Mouse (Mus musculus): ENCODE data around the gene Glt6d1.

DNA sequence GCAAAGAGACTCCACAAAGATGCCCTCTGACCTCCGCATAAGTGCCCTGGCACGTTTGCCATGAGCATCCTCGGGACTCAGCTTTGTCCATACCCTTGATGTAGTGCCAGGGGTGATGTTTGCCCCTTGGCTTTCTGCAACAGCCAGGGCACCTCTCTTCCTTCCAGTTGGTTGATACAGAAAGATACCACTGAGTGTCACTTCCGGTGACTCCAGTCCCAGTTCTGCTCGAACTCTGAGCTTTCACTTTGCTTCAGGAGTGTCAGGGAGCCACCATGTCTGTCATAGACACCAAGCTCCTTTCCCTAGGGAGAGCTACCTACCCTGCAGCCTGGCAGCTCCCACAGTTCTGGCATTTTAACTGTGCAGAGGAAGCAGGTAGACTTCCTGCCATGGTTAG, 38.4 kb upstream of the Glt6d1 start:
- no peak for TF ChIP-seq POLR2A (IDR thresholded peaks at IDR 0.05; ENCODE audit: control insufficient read depth, low read depth, low read length)
- no peak for TF ChIP-seq CTCF (IDR thresholded peaks at IDR 0.05; ENCODE audit: control insufficient read depth, insufficient read depth, insufficient replicate concordance, low read depth, low read length)
